Comparison of ENCODE assay signal across 16 mouse cellular contexts in genomic region chr6:149354826-149355495, GRCm38 (mm10). TPM values are rescaled to one million over a fixed set of nuclear protein-coding genes. Genes with fewer than 3 reads are reported as not detected.
DNase-seq lines count a peak whose midpoint lies in the region; ATAC-seq and TF ChIP-seq lines count a peak whose summit lies in the region.
"Had no signal": no experiment of that assay in that cellular context is flagged by ENCODE, and none has a peak within 500 bp of the region (broad histone marks: within the 10 kb centered on the region; RNA-seq: fewer than 3 reads in every experiment).

No protein-coding gene starts in this region.

- no peak for TF ChIP-seq CTCF in bone marrow macrophage, adult 2 months (IDR thresholded peaks at IDR 0.05; ENCODE audit: low read depth, low read length)
- no peak for TF ChIP-seq CTCF in kidney, adult 2 months (conservative IDR thresholded peaks at IDR 0.05; ENCODE audit: insufficient read depth, insufficient read length, low read depth, low read length)

- no peak for TF ChIP-seq POLR2A in bone marrow macrophage, adult 2 months (IDR thresholded peaks at IDR 0.05; ENCODE audit: borderline replicate concordance, low read depth, low read length)
- TF ChIP-seq POLR2A in limb, embryonic 14.5 days (IDR thresholded peaks at IDR 0.05; ENCODE audit: borderline replicate concordance, extremely low read depth, insufficient read depth, insufficient read length): no peak
- TF ChIP-seq POLR2A in kidney, adult 2 months (IDR thresholded peaks at IDR 0.05; ENCODE audit: low read depth, low read length): no peak

- no peak overlapping the region for H3K4me2 ChIP-seq in limb, embryonic 14.5 days (replicated peaks; ENCODE audit: low read depth, low read length, severe bottlenecking)
- H3K4me2 ChIP-seq: heart, embryonic 12.5 days; neural tube, embryonic 12.5 days had no signal

- peaks cover 2% of the 10 kb centered on the region for H3K4me1 ChIP-seq in bone marrow macrophage, adult 2 months (ENCODE audit: control insufficient read depth, insufficient read depth, low read length)
- H3K4me1 ChIP-seq in limb, embryonic 14.5 days (ENCODE audit: control insufficient read depth, insufficient read depth, low read length): no peaks in the 10 kb centered on the region
- no peaks in the 10 kb centered on the region for H3K4me1 ChIP-seq in kidney, adult 2 months (ENCODE audit: control insufficient read depth, insufficient read depth, low read length)
- H3K4me1 ChIP-seq: heart, embryonic 12.5 days; neural tube, embryonic 12.5 days had no signal

- peak; percentile 85 for ATAC-seq in limb, embryonic 14.5 days (ENCODE audit: low FRiP score, low read depth)
- ATAC-seq: hindbrain, embryonic 16.5 days had no signal

- H3K9me3 ChIP-seq in limb, embryonic 14.5 days (ENCODE audit: control insufficient read depth, low read length): no peaks in the 10 kb centered on the region
- H3K9me3 ChIP-seq: neural tube, embryonic 12.5 days had no signal

- H3K27me3 ChIP-seq in limb, embryonic 14.5 days (ENCODE audit: control insufficient read depth, insufficient read depth, low read length): no peaks in the 10 kb centered on the region
- H3K27me3 ChIP-seq in kidney, adult 2 months (replicated peaks; ENCODE audit: control insufficient read depth, insufficient read depth, low read length): no peaks in the 10 kb centered on the region
- H3K27me3 ChIP-seq: heart, embryonic 12.5 days; neural tube, embryonic 12.5 days had no signal

- DNase-seq in embryo, embryonic 11 days: peak; percentile 13
- DNase-seq in embryo, embryonic 10 days (ENCODE audit: low spot score): no peak
- peak; percentile 90 for DNase-seq in A20 (ENCODE audit: low read depth, low spot score)
- peak; percentile 18 for DNase-seq in limb, embryonic 14.5 days (ENCODE audit: low spot score)
- no peak for DNase-seq in right cerebral cortex, postnatal 4 days
- DNase-seq in left cerebral cortex, adult 9 months (ENCODE audit: low spot score in 2 of 2): no peak
- no peak for DNase-seq in kidney, adult 2 months
- DNase-seq: adrenal gland, postnatal 36 days; heart, postnatal 36 days; kidney, adult 8-10 months; layer of hippocampus, postnatal 36 days; lung, postnatal 4 days had no signal

- WGBS in limb, embryonic 14.5 days: 43% methylated on average over 4 of the region's 4 CpGs
- WGBS in kidney, adult 2 months: 64% methylated on average over 4 of the region's 4 CpGs

- no peaks in the 10 kb centered on the region for H3K36me3 ChIP-seq in limb, embryonic 14.5 days (ENCODE audit: control insufficient read depth, insufficient read depth, low read length)
- no peaks in the 10 kb centered on the region for H3K36me3 ChIP-seq in kidney, adult 2 months (ENCODE audit: control insufficient read depth, insufficient read depth, low read length)
- H3K36me3 ChIP-seq: heart, embryonic 12.5 days; neural tube, embryonic 12.5 days had no signal

- peak overlapping the region; percentile 74 for H3K27ac ChIP-seq in bone marrow macrophage, adult 2 months (ENCODE audit: insufficient read depth, low read depth, low read length)
- H3K27ac ChIP-seq in limb, embryonic 14.5 days (replicated peaks; ENCODE audit: low read depth, low read length): no peak overlapping the region
- H3K27ac ChIP-seq in kidney, adult 2 months (ENCODE audit: insufficient read depth, low read depth, low read length): no peak overlapping the region
- H3K27ac ChIP-seq: neural tube, embryonic 12.5 days had no signal

- no peak overlapping the region for H3K9ac ChIP-seq in limb, embryonic 14.5 days (ENCODE audit: low read depth, low read length, severe bottlenecking)
- H3K9ac ChIP-seq: heart, embryonic 12.5 days; neural tube, embryonic 12.5 days had no signal

- no peak overlapping the region for H3K4me3 ChIP-seq in bone marrow macrophage, adult 2 months (ENCODE audit: insufficient read depth, low read length)
- H3K4me3 ChIP-seq in limb, embryonic 14.5 days (replicated peaks; ENCODE audit: low read length): no peak overlapping the region
- no peak overlapping the region for H3K4me3 ChIP-seq in kidney, adult 2 months (ENCODE audit: insufficient read depth, low read depth, low read length)
- H3K4me3 ChIP-seq: heart, embryonic 12.5 days; neural tube, embryonic 12.5 days had no signal

RNA-seq across cellular contexts. Expression of gene Resf1, which starts 45.7 kb away (rescaled TPM):
- 46.4 and 50.0 TPM in 2 replicates for polyA plus RNA-seq in bone marrow macrophage, adult 2 months (2012; ENCODE audit: insufficient read depth, insufficient read length, missing spikeins)
- 10.0 and 12.3 TPM in 2 replicates for polyA plus RNA-seq in limb, embryonic 14.5 days (2012; rRNA removed)
- polyA plus RNA-seq in limb, embryonic 14.5 days (2014; fragmentation: Nextera tagmentation; extraction: Ambion mirVana): 41.6 and 49.1 TPM in 2 replicates
- polyA plus RNA-seq in kidney, adult 2 months (2012; rRNA removed): 9.6 and 11.8 TPM in 2 replicates

RNA-seq across cellular contexts. Expression of gene Bicd1, which starts 53.7 kb away (rescaled TPM):
- 0.09 and 0.35 TPM in 2 replicates for polyA plus RNA-seq in bone marrow macrophage, adult 2 months (2012; ENCODE audit: insufficient read depth, insufficient read length, missing spikeins)
- 1.5 and 2.0 TPM in 2 replicates for polyA plus RNA-seq in limb, embryonic 14.5 days (2012; rRNA removed)
- polyA plus RNA-seq in limb, embryonic 14.5 days (2014; fragmentation: Nextera tagmentation; extraction: Ambion mirVana): 2.7 and 3.2 TPM in 2 replicates
- 2.4 and 2.9 TPM in 2 replicates for polyA plus RNA-seq in kidney, adult 2 months (2012; rRNA removed)

Comparison
In these comparisons a context has a peak if more than half of its experiments do, and no peak if none do; other contexts are left out.
1. DNase-seq: peak in embryo, embryonic 11 days (single experiment), A20 (single experiment) and limb, embryonic 14.5 days (single experiment); none in embryo, embryonic 10 days (single experiment), right cerebral cortex, postnatal 4 days (single experiment), left cerebral cortex, adult 9 months (0 of 2) and kidney, adult 2 months (single experiment).